Mouse (Mus musculus) forebrain, embryonic 16.5 days (tissue): ENCODE measurements around the gene Trim72. TPM values are rescaled to one million over a fixed set of nuclear protein-coding genes. Genes with fewer than 3 reads are reported as not detected.
"Not testable (repeated sequence)": the region's sequence is repeated elsewhere in the genome, so short reads cannot be mapped to it uniquely, and the experiment has no call there.

ENCODE experiments used
- ATAC-seq: fragments of 200-750 bp; cut with Nextera tagmentation; 2 replicates; pipeline ENCODE4 v1.8.0; 2017; ENCODE audit warnings: mild to moderate bottlenecking, moderate library complexity
- H3K27ac ChIP-seq: fragments of 300-500 bp; sonication (generic); 2 replicates; pipeline ENCODE4 v1.5.1; 2014; ENCODE audit warnings: low read length, control low read depth
- H3K27me3 ChIP-seq: fragments of 300-500 bp; sonication (generic); replicated peaks from 2 replicates; pipeline ENCODE4 v1.6.1; 2014; ENCODE audit warnings: low read length; ENCODE audit not compliant: control insufficient read depth, insufficient read depth
- H3K36me3 ChIP-seq: fragments of 300-500 bp; sonication (generic); 2 replicates; pipeline ENCODE4 v1.6.1; 2014; ENCODE audit not compliant: control insufficient read depth, insufficient read depth
- H3K4me1 ChIP-seq: fragments of 300-500 bp; sonication (generic); replicated peaks from 2 replicates; pipeline ENCODE4 v1.6.1; 2014; ENCODE audit warnings: low read length; ENCODE audit not compliant: control insufficient read depth, insufficient read depth
- H3K4me2 ChIP-seq: fragments of 300-500 bp; sonication (generic); 2 replicates; pipeline ENCODE4 v1.6.1; 2014; ENCODE audit warnings: mild to moderate bottlenecking, low read length, control low read depth
- H3K4me3 ChIP-seq: fragments of 300-500 bp; sonication (generic); replicated peaks from 2 replicates; pipeline ENCODE4 v1.5.1; 2014; ENCODE audit warnings: mild to moderate bottlenecking, low read length, control low read depth
- H3K9ac ChIP-seq: fragments of 300-500 bp; sonication (generic); replicated peaks from 2 replicates; pipeline ENCODE4 v1.6.1; 2014; ENCODE audit warnings: low read depth, low read length, control low read depth
- H3K9me3 ChIP-seq: fragments of 300-500 bp; sonication (generic); 2 replicates; pipeline ENCODE4 v1.6.1; 2016; ENCODE audit warnings: low read length; ENCODE audit not compliant: control insufficient read depth
- WGBS: fragments of 180-500 bp; shearing (Covaris S2); extraction: QIAGEN DNeasy Blood & Tissue Kit; methylation state at CpG from one replicate; pipeline ENCODE4 v1.1.7; 2014; 5-methylcytosine and 5-hydroxymethylcytosine counted together
- polyA plus RNA-seq: library from polyadenylated mRNA; unstranded; fragments of >200 nt; fragmentation: Nextera tagmentation; extraction: Ambion mirVana; gene quantifications from 2 replicates; pipeline ENCODE4 v1.2.1, GENCODE M21; 2015

The Trim72 gene
- polyA plus RNA-seq, 1 experiment from 2014 or later: not detected

- not testable (repeated sequence) for ATAC-seq, H3K9me3 ChIP-seq
- WGBS: 82% methylated on average over 15 of the region's 15 CpGs
These were observed 38.5 kb downstream of the Trim72 start for GRCm38 (mm10) chr7:128042161-128042820.

GRCm38 (mm10) chr7:128044142-128044785 lies 40.5 kb downstream of the Trim72 start:
- H3K36me3 ChIP-seq: no peaks in the 10 kb centered on the region
- no peaks in the 10 kb centered on the region for H3K27me3 ChIP-seq
- H3K4me1 ChIP-seq: no peaks in the 10 kb centered on the region
- no peak overlapping the region for H3K4me2 ChIP-seq
- H3K9ac ChIP-seq: no peak overlapping the region
- H3K4me3 ChIP-seq: no peak overlapping the region
- ATAC-seq: no peak
- no peaks in the 10 kb centered on the region for H3K9me3 ChIP-seq
- WGBS: 72% methylated on average over 4 of the region's 4 CpGs
- H3K27ac ChIP-seq: no peak overlapping the region

More at GRCm38 (mm10) chr7:128042161-128042820, 38.5 kb downstream of the Trim72 start:
- not testable (repeated sequence) for H3K9ac ChIP-seq, H3K27ac ChIP-seq, H3K27me3 ChIP-seq, H3K4me2 ChIP-seq, H3K36me3 ChIP-seq, H3K4me3 ChIP-seq, H3K4me1 ChIP-seq

- no peak overlapping the region for H3K27ac ChIP-seq
- H3K4me1 ChIP-seq: no peaks in the 10 kb centered on the region
- no peak overlapping the region for H3K9ac ChIP-seq
- no peaks in the 10 kb centered on the region for H3K36me3 ChIP-seq
- H3K4me3 ChIP-seq: no peak overlapping the region
- H3K4me2 ChIP-seq: no peak overlapping the region
- H3K9me3 ChIP-seq: no peaks in the 10 kb centered on the region
- H3K27me3 ChIP-seq: no peaks in the 10 kb centered on the region
- WGBS: 90% methylated on average over 2 of the region's 2 CpGs
- ATAC-seq: no peak
These were observed 41.9 kb downstream of the Trim72 start for GRCm38 (mm10) chr7:128045640-128046039.

- Histone ChIP-seq H3K36me3 (no peaks in the 10 kb centered on the region), H3K4me2 (no peak overlapping the region), H3K27ac (no peak overlapping the region), H3K9ac (no peak overlapping the region), H3K27me3 (no peaks in the 10 kb centered on the region), H3K4me3 (no peak overlapping the region), H3K9me3 (no peaks in the 10 kb centered on the region), H3K4me1 (no peaks in the 10 kb centered on the region)
- no peak for ATAC-seq
- 98% methylated on average over 4 of the region's 4 CpGs for WGBS
These were observed 45.1 kb downstream of the Trim72 start for GRCm38 (mm10) chr7:128048819-128049218.

GRCm38 (mm10) chr7:128049254-128049653 lies 45.5 kb downstream of the Trim72 start:
- Histone ChIP-seq H3K27ac (no peak overlapping the region), H3K4me1 (no peaks in the 10 kb centered on the region), H3K4me3 (no peak overlapping the region), H3K4me2 (no peak overlapping the region), H3K9me3 (no peaks in the 10 kb centered on the region), H3K27me3 (no peaks in the 10 kb centered on the region), H3K9ac (no peak overlapping the region), H3K36me3 (no peaks in the 10 kb centered on the region)
- ATAC-seq: no peak
- 90% methylated on average over 2 of the region's 2 CpGs for WGBS

GRCm38 (mm10) chr7:128050739-128051138 lies 47.0 kb downstream of the Trim72 start:
- WGBS: 71% methylated on average over 4 of the region's 4 CpGs
- no peak for ATAC-seq
- Histone ChIP-seq H3K9me3 (no peaks in the 10 kb centered on the region), H3K4me3 (no peak overlapping the region), H3K4me1 (no peaks in the 10 kb centered on the region), H3K9ac (no peak overlapping the region), H3K4me2 (no peak overlapping the region), H3K27ac (no peak overlapping the region), H3K36me3 (no peaks in the 10 kb centered on the region), H3K27me3 (no peaks in the 10 kb centered on the region)

- Histone ChIP-seq H3K4me3 (no peak overlapping the region), H3K9ac (no peak overlapping the region), H3K4me2 (no peak overlapping the region), H3K27me3 (no peaks in the 10 kb centered on the region), H3K27ac (no peak overlapping the region), H3K4me1 (no peaks in the 10 kb centered on the region), H3K9me3 (no peaks in the 10 kb centered on the region), H3K36me3 (no peaks in the 10 kb centered on the region)
- ATAC-seq: no peak
- 85% methylated on average over 5 of the region's 5 CpGs for WGBS
These were observed 49.3 kb downstream of the Trim72 start for GRCm38 (mm10) chr7:128053061-128053460.

GRCm38 (mm10) chr7:128056917-128057444 lies 53.2 kb downstream of the Trim72 start:
- no peak overlapping the region for H3K9ac ChIP-seq
- no peaks in the 10 kb centered on the region for H3K4me1 ChIP-seq
- 81% methylated on average over 3 of the region's 3 CpGs for whole genome bisulfite sequencing
- H3K9me3 ChIP-seq: no peaks in the 10 kb centered on the region
- H3K4me3 ChIP-seq: no peak overlapping the region
- ATAC-seq: no peak
- no peak overlapping the region for H3K4me2 ChIP-seq
- no peaks in the 10 kb centered on the region for H3K36me3 ChIP-seq
- no peaks in the 10 kb centered on the region for H3K27me3 ChIP-seq
- no peak overlapping the region for H3K27ac ChIP-seq

- ATAC-seq: no peak
- H3K4me2 ChIP-seq: no peak overlapping the region
- no peak overlapping the region for H3K27ac ChIP-seq
- H3K36me3 ChIP-seq: no peaks in the 10 kb centered on the region
- H3K4me1 ChIP-seq: no peaks in the 10 kb centered on the region
- WGBS: 78% methylated on average over 8 of the region's 8 CpGs
- H3K9ac ChIP-seq: no peak overlapping the region
- no peaks in the 10 kb centered on the region for H3K27me3 ChIP-seq
- no peak overlapping the region for H3K4me3 ChIP-seq
- no peaks in the 10 kb centered on the region for H3K9me3 ChIP-seq
These were observed 54.1 kb downstream of the Trim72 start for GRCm38 (mm10) chr7:128057860-128058259.
